Mouse (Mus musculus) ES-E14 (cell line): ENCODE results near the gene Dennd1a. TPM values are rescaled to one million over a fixed set of nuclear protein-coding genes. Genes with fewer than 3 reads are reported as not detected.
A peak's percentile ranks its signal among the peaks of the same experiment; 100 is the strongest.

Source experiments
- DNase-seq: peaks from one replicate; pipeline ENCODE4 v3.0.0-alpha.2; 2013; ENCODE audit warnings: low read depth, low spot score
- H3K27ac ChIP-seq: 2 replicates; pipeline ENCODE4 v1.5.1; 2012; ENCODE audit warnings: low read depth, mild to moderate bottlenecking, low read length, moderate library complexity, mixed read lengths; ENCODE audit not compliant: poor library complexity, insufficient read depth, severe bottlenecking
- H3K36me3 ChIP-seq: 2 replicates; pipeline ENCODE4 v1.6.1; 2012; ENCODE audit warnings: mild to moderate bottlenecking, low read length, moderate library complexity, mixed read lengths; ENCODE audit not compliant: control insufficient read depth, poor library complexity, insufficient read depth, severe bottlenecking
- H3K4me1 ChIP-seq, 2 experiments: fragments of 150-350 bp in 1 of 2; sonication (generic) in 1 of 2; 2 replicates each; pipeline ENCODE4 v1.6.1; 2012; ENCODE audit warnings: low read length in 2 of 2, mild to moderate bottlenecking in 1 of 2, mixed read lengths in 1 of 2; ENCODE audit not compliant: control insufficient read depth in 2 of 2, insufficient read depth in 2 of 2, poor library complexity in 1 of 2
- H3K4me3 ChIP-seq, 2 experiments: fragments of 150-350 bp in 1 of 2; sonication (generic) in 1 of 2; 2 replicates each; pipeline ENCODE4 v1.5.1; 2012; ENCODE audit warnings: low read length in 2 of 2, low read depth in 1 of 2, mild to moderate bottlenecking in 1 of 2, mixed read lengths in 1 of 2; ENCODE audit not compliant: insufficient read depth in 1 of 2, poor library complexity in 1 of 2, severe bottlenecking in 1 of 2
- H3K9ac ChIP-seq: 2 replicates; pipeline ENCODE4 v1.6.1; 2012; ENCODE audit warnings: low read depth, mild to moderate bottlenecking, low read length, mixed read lengths; ENCODE audit not compliant: poor library complexity, insufficient read depth, severe bottlenecking
- H3K9me3 ChIP-seq: fragments of 150-350 bp; sonication (generic); 2 replicates; pipeline ENCODE4 v1.6.1; 2012; ENCODE audit warnings: low read depth, mild to moderate bottlenecking, low read length; ENCODE audit not compliant: control insufficient read depth, insufficient read depth
- CHD2 ChIP-seq: IDR thresholded peaks from 2 replicates; pipeline ENCODE4 v1.6.1; 2014; ENCODE audit warnings: mild to moderate bottlenecking, low read depth, low read length, inconsistent platforms
- HCFC1 ChIP-seq: IDR thresholded peaks from 2 replicates; pipeline ENCODE4 v1.6.1; 2012; ENCODE audit warnings: low read length, inconsistent platforms, borderline replicate concordance; ENCODE audit not compliant: insufficient read depth
- MAFK ChIP-seq: IDR thresholded peaks from 2 replicates; pipeline ENCODE4 v1.6.1; 2014; ENCODE audit warnings: mild to moderate bottlenecking, low read depth, low read length, inconsistent platforms; ENCODE audit not compliant: insufficient read depth
- ZC3H11A ChIP-seq: IDR thresholded peaks from 2 replicates; pipeline ENCODE4 v1.6.1; 2012; ENCODE audit warnings: low read depth, mild to moderate bottlenecking, inconsistent platforms, low read length, borderline replicate concordance
- ZNF384 ChIP-seq: IDR thresholded peaks from 2 replicates; pipeline ENCODE4 v1.6.1; 2012; ENCODE audit warnings: low read depth, low read length, inconsistent platforms
- in situ Hi-C, 2 experiments: fragments of 600-800 bp; cut with MboI; formaldehyde crosslinking; loops; one replicate each; pipeline ENCODE4 v1.15.1; 2025; ENCODE audit warnings: low sequenced_read_pairs in 2 of 2, inconsistent platforms in 1 of 2; ENCODE audit not compliant: unreplicated experiment in 2 of 2
- total RNA-seq: library from RNA; depleted of rRNA; stranded (reverse); fragments of 300-350 nt; gene quantifications from 2 replicates; pipeline ENCODE4 v1.2.3, GENCODE M21; 2012

Dennd1a gene
- total RNA-seq, 1 experiment: 6.5 TPM

GRCm38 (mm10) chr2:37767080-37767547 is 520.1 kb downstream of the Dennd1a start:
- Histone ChIP-seq H3K4me1 (peaks cover 12 to 51% of the 10 kb centered on the region in 2 experiments), H3K9me3 (no peaks in the 10 kb centered on the region), H3K36me3 (no peaks in the 10 kb centered on the region), H3K4me3 (peak overlapping the region in 1 of 2 experiments; percentile 22; a peak in 1 of 4 replicates), H3K9ac (no peak overlapping the region), H3K27ac (peak overlapping the region; percentile 48; the same call in 1 of the 2 replicates)
- TF ChIP-seq CHD2: 0 out of 2 replicates have a peak, but pooled peaks have one; percentile 14
- TF ChIP-seq HCFC1: no peak
- peak; percentile 88 for TF ChIP-seq ZNF384
- in situ Hi-C loops: no loop called here
- DNase-seq: peak; percentile 73

DNA sequence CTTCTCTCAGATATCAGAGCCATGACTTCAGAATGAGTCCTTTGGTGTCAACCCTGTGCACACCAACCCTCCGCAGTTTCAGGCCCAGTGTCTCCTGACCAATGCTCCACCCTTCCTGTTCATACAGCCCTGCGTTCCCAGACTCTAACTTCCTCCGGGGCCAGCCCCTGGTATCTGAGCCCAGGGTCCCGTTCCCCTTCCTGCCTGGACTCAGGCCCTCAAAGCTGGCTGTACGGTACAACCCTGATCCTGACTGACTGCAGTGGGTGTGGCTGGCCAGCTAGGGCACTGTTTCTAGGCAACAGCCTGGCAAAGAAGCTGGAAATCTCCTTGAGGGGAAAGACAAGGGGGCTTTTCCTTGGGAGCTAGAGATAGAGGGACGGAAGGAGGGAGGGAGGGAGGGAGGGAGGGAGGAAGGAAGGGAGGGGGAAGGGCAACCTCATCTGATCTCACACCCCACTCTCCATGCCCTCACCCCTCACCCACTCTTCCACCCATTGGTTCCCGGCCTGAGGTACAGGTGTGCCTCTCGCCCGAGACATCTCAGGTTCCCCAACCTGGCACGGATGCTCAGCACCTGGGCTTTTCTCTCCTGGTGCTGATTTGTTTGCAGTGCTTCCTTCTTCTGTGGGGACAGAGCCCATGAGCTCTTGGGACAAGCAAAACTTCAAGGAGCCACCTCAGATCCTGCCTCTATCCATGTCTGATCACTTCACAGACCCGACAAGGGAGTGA is 521.0 kb downstream of the Dennd1a start:
- peak overlapping the region; percentile 48; the same call in 1 of the 2 replicates for H3K27ac ChIP-seq
- no peak overlapping the region for H3K4me3 ChIP-seq

GRCm38 (mm10) chr2:37765082-37765483 is 522.1 kb downstream of the Dennd1a start:
- no peak overlapping the region for H3K27ac ChIP-seq
- TF ChIP-seq HCFC1 (no peak), ZNF384 (no peak), MAFK (no peak), ZC3H11A (no peak), CHD2 (no peak)
- H3K36me3 ChIP-seq: no peaks in the 10 kb centered on the region
- no peaks in the 10 kb centered on the region for H3K9me3 ChIP-seq
- DNase-seq: no peak
- H3K4me1 ChIP-seq: peaks cover 12 to 52% of the 10 kb centered on the region in 2 experiments
- in situ Hi-C loops: no loop called here
- no peak overlapping the region for H3K9ac ChIP-seq
- H3K4me3 ChIP-seq: no peak overlapping the region

More for the DNA sequence above, 521.0 kb downstream of the Dennd1a start:
- H3K9ac ChIP-seq: no peak overlapping the region
- in situ Hi-C loops: no loop called here
- DNase-seq: no peak
- no peaks in the 10 kb centered on the region for H3K9me3 ChIP-seq
- TF ChIP-seq CHD2: no peak
- H3K4me1 ChIP-seq: peaks cover 12 to 50% of the 10 kb centered on the region in 2 experiments
- no peaks in the 10 kb centered on the region for H3K36me3 ChIP-seq

GRCm38 (mm10) chr2:37764514-37764913 is 522.7 kb downstream of the Dennd1a start:
- in situ Hi-C loops: no loop called here
- no peak overlapping the region for H3K9ac ChIP-seq
- no peaks in the 10 kb centered on the region for H3K9me3 ChIP-seq
- no peaks in the 10 kb centered on the region for H3K36me3 ChIP-seq
- no peak for TF ChIP-seq ZNF384
- TF ChIP-seq CHD2: no peak
- no peak for TF ChIP-seq ZC3H11A
- no peak for TF ChIP-seq MAFK
- no peak overlapping the region for H3K27ac ChIP-seq
- no peak for DNase-seq
- H3K4me3 ChIP-seq: no peak overlapping the region
- peaks cover 12 to 55% of the 10 kb centered on the region in 2 experiments for H3K4me1 ChIP-seq

GRCm38 (mm10) chr2:37763638-37764037 is 523.6 kb downstream of the Dennd1a start:
- no peaks in the 10 kb centered on the region for H3K36me3 ChIP-seq
- TF ChIP-seq CHD2: no peak
- no peak for TF ChIP-seq ZC3H11A
- TF ChIP-seq ZNF384: no peak
- no peak for TF ChIP-seq MAFK
- no peak for TF ChIP-seq HCFC1
- H3K4me3 ChIP-seq: no peak overlapping the region
- H3K4me1 ChIP-seq: peaks cover 12 to 57% of the 10 kb centered on the region in 2 experiments
- no peak overlapping the region for H3K9ac ChIP-seq
- H3K27ac ChIP-seq: no peak overlapping the region
- no peak for DNase-seq
- H3K9me3 ChIP-seq: no peaks in the 10 kb centered on the region
- in situ Hi-C loops: no loop called here
